Mouse (Mus musculus) embryo, embryonic 9.5 days (tissue): ENCODE results near the gene Spred1.

ENCODE experiments used
- DNase-seq: peaks from one replicate; pipeline ENCODE4 v3.0.0-alpha.2; 2017; ENCODE audit errors: extremely low spot score

Spred1 gene

GRCm38 (mm10) chr2:117121212-117121983 lies at the start of gene Spred1:
Gene Spred1 (plus strand): TSS chr2:117121374.
- peak; percentile 74 for DNase-seq

- DNase-seq: no peak
Observed at GRCm38 (mm10) chr2:117071596-117071995, 49.6 kb upstream of the Spred1 start.

GRCm38 (mm10) chr2:117078711-117079110 lies 42.5 kb upstream of the Spred1 start:
- no peak for DNase-seq

- DNase-seq: no peak
Observed at GRCm38 (mm10) chr2:117079621-117080020, 41.6 kb upstream of the Spred1 start.

GRCm38 (mm10) chr2:117086002-117086765 lies 35.0 kb upstream of the Spred1 start:
- no peak for DNase-seq

- no peak for DNase-seq
Observed at GRCm38 (mm10) chr2:117086766-117087457, 34.3 kb upstream of the Spred1 start.

GRCm38 (mm10) chr2:117087458-117087820 lies 33.7 kb upstream of the Spred1 start:
- no peak for DNase-seq

GRCm38 (mm10) chr2:117089482-117089881 lies 31.7 kb upstream of the Spred1 start:
- no peak for DNase-seq

- no peak for DNase-seq
Observed at GRCm38 (mm10) chr2:117090061-117090460, 31.1 kb upstream of the Spred1 start.

GRCm38 (mm10) chr2:117092946-117093401 lies 28.2 kb upstream of the Spred1 start:
- DNase-seq: peak; percentile 36

- no peak for DNase-seq
Observed at GRCm38 (mm10) chr2:117095491-117095890, 25.7 kb upstream of the Spred1 start.

GRCm38 (mm10) chr2:117097305-117097704 lies 23.9 kb upstream of the Spred1 start:
- no peak for DNase-seq

GRCm38 (mm10) chr2:117099316-117099715 lies 21.9 kb upstream of the Spred1 start:
- DNase-seq: no peak

GRCm38 (mm10) chr2:117103461-117103860 lies 17.7 kb upstream of the Spred1 start:
- peak; percentile 31 for DNase-seq

- no peak for DNase-seq
Observed at GRCm38 (mm10) chr2:117105407-117105806, 15.8 kb upstream of the Spred1 start.

- DNase-seq: no peak
Observed at GRCm38 (mm10) chr2:117108059-117108458, 13.1 kb upstream of the Spred1 start.

- no peak for DNase-seq
Observed at GRCm38 (mm10) chr2:117109296-117109695, 11.9 kb upstream of the Spred1 start.

GRCm38 (mm10) chr2:117110355-117110866 lies 10.8 kb upstream of the Spred1 start:
- no peak for DNase-seq

GRCm38 (mm10) chr2:117113262-117113661 lies 7.9 kb upstream of the Spred1 start:
- DNase-seq: no peak

- DNase-seq: no peak
Observed at GRCm38 (mm10) chr2:117113762-117114161, 7.4 kb upstream of the Spred1 start.

- no peak for DNase-seq
Observed at GRCm38 (mm10) chr2:117118516-117118915, 2.7 kb upstream of the Spred1 start.
